Mouse (Mus musculus) heart, adult 11 months (tissue): ENCODE measurements at regions not wholly inside any gene's neighbourhood (a gene's known extent, or its start where the extent isn't known, plus 50 kb on each side); places are given as distances from the start of the nearest gene placed in this dataset.

Source experiments
- DNase-seq: peaks from one replicate; pipeline ENCODE4 v3.0.0; 2022

DNA sequence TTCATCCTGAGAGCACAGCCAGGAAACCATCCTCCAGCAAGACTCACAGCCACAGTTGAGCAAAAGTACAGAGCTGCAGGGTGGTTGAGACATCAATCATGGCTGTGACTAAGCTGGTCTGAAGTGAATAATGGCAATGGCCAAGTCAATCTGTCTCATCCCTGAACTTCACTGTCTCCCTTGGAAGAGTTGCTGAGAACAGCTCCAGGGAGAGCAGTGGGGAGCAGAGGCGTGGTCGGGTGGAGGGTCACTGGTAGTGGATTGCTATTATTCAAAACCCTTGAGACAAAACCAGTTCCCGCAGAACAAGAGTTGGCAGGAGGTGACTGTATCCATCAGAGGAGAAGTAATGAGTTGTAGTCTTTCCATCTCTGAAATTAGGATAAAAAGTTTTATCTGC, 185.7 kb upstream of the Tmem72 start:
- DNase-seq = no peak

DNA sequence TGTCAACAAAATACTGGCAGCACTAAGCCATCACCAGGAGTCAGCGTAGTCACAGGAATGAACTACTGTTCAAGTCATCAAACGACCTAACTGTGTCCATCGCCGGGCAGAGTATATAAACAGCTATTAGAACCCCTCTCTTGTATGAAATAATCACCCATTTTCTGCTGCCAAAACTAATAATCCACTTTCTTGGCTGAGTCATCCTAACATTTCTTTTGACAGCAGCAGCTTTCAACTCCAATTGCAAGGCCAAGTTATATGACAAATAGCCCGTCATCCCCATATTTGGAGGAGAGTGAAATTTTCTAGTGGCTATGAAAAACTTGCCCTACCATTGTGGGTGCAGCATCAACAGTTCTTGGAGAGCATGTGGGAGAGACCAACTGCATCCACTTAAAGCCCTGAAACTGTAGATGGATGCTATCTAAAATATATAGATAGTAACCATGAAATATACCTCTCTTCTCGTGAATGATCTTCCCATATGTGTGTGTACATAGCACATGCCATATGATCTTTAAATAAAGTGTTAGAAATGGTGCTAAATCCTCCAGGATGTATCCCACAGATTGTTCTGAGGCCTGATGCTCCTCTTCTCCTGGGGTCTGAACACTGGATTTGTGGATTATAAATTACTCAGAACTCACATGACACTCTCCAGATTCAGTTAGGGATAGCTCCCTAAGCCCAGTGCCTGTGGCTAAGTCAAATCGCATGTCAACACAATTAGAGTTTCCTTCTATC, 189.9 kb upstream of the Tmem72 start:
- DNase-seq = no peak

DNA sequence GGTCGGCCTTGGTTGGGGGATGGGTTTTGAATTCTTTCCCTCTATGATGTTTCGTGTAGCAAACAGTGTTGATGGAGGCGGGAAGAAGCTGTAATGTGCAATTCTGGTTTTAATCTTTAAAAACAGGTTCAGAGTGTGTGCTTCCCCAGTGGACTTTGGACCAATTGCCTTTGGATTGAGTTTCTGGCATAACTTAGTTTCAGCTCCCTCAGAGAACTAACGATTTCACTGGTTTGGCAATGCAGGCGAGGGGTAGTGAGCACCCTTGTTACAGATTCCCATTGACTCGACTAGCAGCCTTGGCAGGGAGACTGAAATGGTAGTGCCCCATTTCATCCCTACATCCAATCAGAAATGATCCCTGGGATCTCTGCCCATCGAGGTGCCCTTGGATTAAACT, 193.9 kb upstream of the Tmem72 start:
- DNase-seq = no peak

DNA sequence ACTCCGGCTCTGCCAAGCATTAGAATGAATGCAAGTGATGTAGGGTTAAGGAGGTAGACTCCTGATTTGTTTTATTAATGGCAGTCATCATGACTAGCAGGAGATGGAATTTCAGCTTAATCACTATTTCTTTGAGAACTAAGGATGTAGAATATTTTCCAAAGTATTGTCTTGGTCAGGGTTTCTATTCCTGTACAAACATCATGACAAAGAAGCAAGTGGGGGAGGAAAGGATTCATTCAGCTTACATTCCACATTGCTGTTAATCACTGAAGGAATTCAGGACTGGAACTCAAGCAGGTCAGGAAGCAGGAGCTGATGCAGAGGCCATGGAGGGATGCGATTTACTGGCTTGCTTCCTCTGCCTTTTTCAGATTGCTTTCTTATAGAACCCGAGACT, 195.4 kb upstream of the Tmem72 start:
- DNase-seq = no peak

DNA sequence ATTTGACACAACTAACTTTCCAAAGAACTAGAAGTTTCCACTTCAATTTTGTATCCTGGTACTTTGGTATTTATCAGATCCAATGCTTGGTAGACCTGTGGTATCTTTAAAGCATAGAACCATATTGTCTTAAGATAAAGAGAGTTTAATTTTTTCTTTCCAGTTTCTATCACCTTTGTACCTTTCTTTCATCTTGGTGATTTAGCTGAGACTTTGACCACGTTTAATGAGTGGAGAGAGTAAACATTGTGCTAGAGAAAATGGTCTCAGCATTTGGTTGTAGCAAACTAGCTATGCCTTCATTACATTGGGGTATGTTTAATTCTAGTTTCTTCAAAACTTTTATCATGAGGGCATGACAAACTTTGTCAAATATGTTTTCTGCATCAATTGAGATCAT, 197.4 kb upstream of the Tmem72 start:
- DNase-seq = no peak

DNA sequence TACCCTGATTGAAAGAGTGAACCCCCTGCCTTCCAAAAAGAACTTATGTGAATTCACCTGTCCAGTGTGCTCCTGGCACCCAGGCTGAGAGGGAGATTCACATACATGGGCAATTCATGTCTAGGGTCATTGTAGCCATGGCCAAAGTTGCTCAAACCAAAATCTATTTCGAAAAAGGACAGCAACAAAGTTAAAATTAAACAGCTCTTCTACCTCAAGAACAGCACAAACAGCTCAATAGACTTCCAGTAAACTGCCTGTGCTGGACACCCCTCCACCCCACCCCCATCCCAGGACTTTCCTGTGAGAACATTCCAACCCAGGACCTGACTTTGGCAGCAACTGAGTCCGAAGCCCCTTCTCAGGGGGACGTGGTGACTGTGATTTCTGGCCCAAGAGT, 218.3 kb upstream of the Tmem72 start:
- DNase-seq = no peak

DNA sequence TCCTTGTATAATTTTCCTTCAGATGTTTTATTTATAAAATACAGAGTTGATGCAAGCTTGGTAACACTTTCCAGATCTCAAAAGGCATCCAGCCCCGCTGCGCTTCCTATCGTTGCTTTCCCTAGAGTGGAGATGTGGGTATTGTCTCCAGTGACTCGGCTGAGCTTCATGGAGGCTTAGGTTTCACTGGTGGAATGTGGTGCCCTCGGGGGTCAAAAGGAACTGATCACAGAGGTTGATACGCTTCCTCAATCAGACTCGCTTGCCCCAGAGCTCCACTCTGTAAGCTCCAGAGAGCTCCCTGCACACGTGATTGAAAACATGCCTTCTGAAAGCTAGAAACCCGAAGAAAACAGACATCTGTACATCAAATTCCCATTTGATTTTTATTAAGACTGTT, 224.9 kb upstream of the Tmem72 start:
- DNase-seq = no peak

DNA sequence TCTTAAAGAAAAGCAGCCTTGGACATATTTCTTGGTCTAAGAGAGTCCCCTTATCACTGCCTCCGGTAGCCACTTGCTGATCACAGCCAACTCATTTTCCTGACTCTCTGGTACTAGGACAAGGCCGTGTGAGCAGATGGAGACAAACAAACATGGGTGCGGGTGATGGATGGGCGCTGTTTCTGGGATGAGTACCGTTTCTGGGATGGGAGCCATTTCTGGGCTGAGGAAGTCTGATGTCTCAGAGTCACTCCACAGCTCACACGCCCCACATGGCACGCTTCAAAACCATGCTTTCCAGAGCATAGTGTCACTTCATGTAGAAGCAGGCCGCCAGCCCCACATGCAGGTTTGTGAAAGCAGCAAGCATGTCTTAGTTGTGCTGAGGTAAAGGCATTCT, 225.6 kb upstream of the Cxcl12 start:
- no peak for DNase-seq

DNA sequence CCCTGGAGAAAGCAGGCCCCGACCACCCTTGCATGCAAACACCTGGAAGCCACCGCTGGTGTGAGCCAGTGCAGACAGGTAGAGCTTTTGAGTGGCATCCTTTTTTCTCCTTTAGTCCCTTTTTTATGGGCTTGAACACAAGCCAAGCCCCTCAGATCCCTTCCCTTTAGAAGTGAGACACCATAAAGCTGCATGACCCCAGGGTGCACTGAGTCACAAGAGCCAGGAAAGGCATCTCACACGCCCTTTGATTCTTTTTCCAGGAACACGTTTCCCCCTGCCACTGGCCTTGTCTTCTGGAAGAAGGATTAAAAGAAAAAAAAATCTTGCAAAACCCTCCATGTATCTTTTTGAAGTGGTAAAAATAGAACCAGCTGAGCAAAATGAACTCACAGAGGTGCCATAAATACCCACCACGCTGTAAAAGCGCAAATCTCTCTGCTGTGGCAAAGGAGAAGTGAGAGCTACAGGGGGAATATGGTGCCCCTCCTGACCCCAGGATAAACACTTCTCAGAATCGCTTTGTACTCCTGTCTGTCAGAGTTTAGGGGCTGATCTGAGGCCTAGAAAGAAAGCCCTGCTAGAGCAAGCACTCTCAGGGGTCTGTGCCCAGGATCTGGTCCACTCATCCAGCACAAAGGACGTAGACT, 222.1 kb upstream of the Cxcl12 start:
- DNase-seq = peak; percentile 70

DNA sequence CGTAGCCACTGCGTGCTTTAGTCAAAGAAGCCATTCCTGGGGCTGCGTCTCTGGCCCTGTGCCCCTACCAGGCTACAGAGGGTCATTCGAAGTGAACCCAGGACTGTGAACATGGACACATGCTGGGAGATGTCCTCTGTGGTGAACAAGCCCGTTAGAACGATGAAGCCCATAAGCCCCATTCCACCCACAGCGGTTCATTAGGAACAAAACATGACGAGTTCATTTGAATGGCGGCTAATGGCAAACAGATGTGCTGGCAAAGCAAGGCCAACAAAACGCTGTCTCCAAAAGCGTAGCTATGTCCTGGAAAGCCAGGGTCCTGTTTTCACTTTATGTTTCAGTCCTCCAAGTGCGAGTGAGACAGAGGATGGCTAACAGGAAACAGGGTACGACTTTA, 208.7 kb upstream of the Cxcl12 start:
- DNase-seq = peak; percentile 77

DNA sequence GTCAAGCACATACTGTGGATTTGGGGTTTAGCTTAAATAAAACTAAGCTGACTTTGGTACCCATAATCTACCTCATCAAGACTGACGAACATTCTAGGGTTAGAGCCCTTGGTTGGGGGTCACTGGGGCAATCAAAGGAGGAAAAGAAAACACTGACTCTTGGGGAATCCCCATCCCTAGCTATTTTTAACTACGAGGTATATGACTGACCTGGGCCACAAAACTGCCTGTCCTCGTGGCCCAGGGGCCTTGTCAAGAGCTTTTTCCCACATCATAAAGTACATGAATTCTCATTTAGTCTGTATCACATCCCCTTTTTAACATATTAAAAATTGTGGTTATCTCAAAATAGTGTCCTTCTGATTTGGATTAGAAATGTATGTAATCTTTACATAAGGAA, 207.7 kb upstream of the Cxcl12 start:
- peak; percentile 74 for DNase-seq

DNA sequence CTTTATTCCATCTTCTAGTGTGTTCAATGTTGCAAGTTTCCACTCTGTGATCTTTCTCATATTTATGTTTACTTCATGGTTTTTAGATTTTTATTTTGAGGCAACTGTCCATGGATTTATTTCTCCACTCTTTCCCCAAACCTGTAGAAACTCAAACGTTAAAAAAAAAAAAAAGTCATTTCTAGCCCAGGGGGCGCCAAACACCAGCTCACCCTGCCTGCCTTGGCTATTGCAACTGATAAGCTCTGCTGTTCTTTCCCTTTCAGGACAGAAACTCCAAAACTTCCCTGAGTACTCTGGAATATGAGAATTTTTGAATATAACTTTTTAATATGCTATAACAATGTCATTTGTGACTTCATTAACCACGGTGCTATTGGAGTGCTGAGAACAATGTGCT, 201.9 kb upstream of the Cxcl12 start:
- DNase-seq = peak; percentile 64

DNA sequence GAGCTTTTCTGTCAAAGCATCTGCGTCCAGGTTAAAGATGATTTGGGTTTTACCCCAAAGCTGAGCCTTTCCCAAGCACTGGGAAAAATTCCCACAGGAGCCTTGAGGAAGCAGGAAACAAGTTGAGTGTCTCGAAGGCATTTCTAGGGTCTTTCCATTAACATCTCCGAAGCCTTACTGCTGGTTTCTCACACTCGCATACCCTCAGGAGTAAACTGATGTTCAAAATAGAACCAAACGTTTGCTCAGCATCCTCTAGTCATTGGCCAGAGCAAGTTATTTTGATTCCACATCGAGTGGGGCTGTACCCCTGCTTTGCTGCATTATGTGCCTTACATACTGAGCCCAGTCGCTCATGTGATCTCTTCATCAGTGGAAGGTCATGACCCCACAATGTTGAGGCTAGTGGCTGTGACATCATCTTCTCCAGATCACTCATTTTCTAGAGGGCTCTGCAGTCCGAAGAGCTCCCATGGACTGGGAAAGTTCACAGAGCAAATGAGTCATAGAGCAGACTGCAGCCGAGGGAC, 198.9 kb upstream of the Cxcl12 start:
- peak; percentile 92 for DNase-seq

DNA sequence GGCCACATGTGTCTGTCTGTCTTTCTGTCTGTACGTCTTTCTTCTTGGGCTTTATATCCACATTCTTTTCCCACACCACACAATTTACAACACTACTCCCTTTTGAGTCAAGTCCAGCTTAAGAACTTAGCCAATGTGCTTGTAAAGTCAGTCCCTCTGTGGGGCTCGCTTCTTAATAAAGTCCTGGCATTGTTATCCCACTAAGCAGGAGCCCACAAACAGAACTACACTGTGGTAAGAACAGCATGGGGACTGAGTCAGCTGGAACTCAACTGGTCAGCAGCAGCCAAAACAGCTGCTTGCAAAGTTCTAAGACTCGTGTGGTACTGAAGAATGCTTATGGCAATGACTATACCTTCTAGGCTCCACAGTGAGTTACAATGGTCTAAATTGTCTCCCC, 193.5 kb upstream of the Cxcl12 start:
- DNase-seq = peak; percentile 50

DNA sequence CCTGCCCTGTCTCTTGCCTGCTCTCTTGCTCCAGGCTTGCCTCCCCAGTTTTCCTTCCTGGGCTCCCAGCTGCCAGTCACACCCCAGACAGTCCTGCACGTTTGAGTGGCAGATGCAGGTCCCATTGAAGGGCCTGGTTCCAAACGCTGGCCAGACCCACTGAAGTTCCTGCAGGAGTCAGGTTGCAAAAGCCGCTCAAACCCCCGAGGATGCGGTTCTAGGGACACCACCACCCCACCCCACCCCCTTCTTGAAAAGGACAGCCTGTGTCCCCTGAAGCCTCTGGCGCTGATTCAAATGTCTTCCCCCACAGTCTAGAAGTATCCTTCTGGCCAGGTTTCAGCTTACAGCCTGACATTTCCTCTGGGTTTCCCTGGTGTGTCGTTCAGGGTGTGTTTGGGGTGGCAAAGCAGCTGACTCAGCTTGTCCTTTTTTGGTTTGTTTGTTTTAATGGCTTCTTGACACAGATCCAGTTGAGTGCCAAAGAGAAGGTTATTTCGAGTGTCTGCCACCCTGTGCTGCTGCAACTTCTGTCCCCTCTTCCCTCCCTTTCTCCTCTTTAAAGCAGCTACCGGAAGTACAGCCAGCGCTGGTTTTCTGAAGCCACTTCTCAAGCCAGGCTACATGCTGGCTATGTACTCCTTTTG, 187.9 kb upstream of the Cxcl12 start:
- peak; percentile 92 for DNase-seq

DNA sequence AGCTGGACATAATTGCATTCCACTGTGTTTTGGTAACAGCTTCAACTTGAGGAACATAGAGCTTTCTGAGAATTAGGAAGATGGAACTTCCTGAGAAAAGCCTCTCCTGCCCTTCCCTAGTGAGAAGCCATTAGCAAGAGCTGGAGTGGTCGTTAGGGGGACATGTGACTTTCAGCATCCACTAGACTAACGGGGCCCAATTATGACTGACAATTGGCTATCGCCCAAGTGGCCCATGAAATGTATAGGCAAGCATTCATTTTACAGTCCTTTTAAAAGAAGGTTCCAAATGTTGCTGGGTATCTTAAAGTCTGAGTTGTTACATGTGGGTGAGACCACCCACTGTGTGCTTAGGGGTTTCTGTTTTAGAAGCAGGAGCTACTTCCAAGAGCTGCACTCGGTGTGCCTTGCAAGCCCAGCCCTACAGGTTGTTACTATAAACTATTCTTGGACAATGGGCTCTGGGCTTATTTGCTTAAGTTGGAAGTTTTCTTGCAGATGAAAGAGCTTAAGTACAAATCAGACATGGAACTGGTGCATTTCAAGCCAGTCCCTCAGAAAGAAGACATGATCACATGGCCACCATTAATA, 183.1 kb upstream of the Cxcl12 start:
- peak; percentile 65 for DNase-seq

DNA sequence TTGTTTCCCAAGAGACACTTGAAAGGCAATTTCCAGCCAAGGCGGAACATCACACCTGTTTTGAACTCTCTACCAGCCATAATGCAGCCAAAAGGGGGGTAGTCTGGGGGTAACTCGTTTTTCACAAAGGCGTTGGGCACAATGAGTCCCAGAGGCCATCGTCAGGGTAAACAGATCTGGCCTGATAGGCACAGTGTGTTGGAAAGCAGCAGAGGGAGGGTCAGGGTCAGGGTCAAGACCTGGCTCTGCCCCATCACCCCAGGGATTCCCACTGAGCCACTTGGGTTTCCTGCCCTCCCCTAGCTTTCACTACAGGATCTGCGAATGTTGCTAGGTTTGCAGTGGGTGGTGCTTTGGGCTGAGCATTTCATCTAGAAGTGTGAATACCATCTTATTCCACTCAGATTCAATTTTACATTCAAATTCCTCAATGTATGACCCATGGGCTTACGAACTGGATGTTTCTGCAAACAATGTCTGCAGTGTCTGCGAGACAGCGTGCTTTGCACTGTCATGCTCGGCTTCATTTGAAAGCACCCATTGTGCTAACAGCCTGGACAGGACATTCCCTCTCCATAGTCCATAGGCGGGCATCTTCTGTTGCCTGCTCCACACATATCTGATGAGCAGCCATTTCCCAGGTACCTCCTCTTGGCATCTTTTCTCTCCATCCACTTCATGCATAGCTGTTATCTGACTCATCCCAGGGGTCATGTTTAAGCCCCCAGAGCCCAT, 181.9 kb upstream of the Cxcl12 start:
- DNase-seq = peak; percentile 83

DNA sequence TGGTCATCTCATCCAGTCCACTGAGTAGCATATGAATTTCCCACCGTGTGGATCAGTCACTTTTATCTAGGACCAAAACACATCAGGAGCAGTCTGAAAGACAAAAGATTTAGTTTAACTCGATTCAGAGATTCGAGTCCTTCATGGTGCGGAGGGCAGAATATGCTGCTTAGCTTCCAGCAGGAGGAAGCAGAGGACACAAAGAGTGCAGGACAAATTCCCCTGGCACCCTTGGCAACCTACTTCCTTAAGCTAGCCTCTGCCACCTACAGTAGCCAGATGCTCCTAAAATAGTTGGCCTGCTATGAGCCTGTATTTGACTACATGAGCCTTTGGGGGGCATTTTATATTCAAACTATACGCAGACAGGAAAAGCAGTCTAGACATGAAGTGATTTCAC, 181.1 kb upstream of the Cxcl12 start:
- peak; percentile 78 for DNase-seq

DNA sequence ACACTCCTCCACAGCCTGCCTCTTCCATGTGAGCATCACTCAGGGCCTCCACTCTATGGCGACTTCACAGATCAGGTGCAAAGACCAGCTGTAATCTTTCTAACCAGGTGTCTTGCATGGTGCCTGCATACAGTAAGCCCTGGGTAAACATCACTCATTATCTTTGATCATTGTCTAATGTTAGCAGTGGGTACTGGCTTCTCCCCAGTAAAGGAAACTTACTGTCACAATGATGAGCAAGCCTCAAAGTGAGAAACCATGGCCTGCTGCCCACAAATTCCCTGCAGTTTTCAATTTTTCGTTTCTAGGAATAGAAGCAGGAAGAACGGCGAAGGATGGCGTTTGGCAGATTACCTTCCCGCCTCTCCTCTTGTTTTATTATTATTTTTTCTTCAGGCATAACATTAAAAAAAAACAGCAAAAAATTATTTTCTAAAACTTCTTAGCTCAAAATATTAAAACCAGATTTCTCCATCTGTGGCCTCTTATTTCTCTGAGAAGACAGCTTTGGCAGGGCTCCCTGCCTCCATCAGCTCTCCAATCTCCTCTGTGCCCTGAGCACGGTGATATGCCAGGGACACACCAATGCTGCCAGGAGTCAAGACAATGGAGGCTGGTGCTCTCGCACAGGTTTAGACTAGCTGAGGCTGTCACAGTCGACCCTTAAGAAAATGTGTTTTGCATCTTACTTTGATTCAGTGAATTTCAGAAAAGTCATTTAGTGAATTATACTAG, 169.2 kb upstream of the Cxcl12 start:
- DNase-seq = peak; percentile 75

DNA sequence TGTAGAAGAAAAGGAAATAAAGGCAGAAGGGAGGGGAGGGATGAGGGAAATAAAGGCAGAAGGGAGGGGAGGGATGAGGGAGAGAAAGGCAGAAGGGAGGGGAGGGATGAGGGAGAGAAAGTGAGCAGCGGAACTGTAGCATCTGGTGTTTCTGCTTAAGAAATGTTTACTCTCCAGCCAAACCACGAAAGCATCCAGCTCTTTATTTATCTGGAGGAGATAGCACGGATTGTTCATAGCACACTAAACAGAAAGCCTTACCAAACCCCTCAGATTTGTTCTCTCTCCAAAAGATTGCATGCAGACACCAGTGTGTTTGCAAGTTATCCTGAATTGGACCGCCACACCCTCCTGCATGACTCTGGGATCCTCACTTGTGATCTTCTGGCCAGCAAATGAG, 168.4 kb upstream of the Cxcl12 start:
- DNase-seq = peak; percentile 83

DNA sequence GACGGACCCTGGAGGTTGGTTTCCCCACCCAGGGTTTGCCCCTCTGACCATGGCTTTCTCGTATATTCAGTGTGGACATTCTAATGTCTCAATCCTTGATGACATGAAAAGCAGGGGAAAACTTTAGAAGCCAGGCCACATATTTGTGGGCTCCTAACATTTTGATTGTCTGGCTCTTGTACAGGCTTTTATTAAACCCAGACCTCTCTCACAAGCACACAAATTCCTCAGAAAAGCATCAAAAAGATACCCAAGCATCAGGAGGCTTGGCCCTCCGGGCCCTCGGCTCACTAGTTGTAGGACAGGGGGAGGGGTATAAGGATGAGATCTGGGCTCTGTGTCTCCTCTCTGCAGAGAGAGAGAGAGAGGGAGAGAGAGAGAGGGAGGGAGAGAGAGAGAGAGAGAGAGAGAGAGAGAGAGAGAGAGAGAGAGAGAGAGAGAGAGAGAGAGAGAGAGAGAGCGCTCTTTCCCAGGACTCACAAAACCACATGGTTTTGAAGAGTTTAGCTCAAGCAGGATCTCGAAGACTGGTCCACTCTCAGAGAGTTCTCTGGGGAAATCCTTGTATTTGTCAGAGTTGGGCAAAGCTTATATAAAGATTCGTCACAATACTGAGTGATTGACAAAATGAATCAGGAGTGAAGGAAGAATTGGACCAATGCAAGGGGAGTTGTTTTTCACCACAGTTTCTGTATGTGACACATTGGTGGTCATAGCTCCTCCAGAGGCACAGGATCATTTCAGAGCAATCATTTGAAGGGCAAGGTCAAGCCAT, 167.2 kb upstream of the Cxcl12 start:
- DNase-seq = no peak
